Mouse (Mus musculus) cerebral cortex, adult 2 months (tissue): ENCODE data around the gene Fto.

Experiments
- WGBS: fragments of 180-500 bp; shearing (Covaris S2); methylation state at CpG from one replicate; pipeline ENCODE4 v1.1.7; 2018; 5-methylcytosine and 5-hydroxymethylcytosine counted together

The Fto gene

GRCm38 (mm10) chr8:91455591-91455990 lies 142.3 kb downstream of the Fto start:
- WGBS = 92% methylated on average over 5 of the region's 5 CpGs

- WGBS = 75% methylated on average over 1 of the region's 1 CpGs
Measured at GRCm38 (mm10) chr8:91458016-91458415, 144.7 kb downstream of the Fto start.

GRCm38 (mm10) chr8:91460965-91461364 lies 147.6 kb downstream of the Fto start:
- WGBS = 92% methylated on average over 6 of the region's 6 CpGs

GRCm38 (mm10) chr8:91463757-91464156 lies 150.4 kb downstream of the Fto start:
- 88% methylated on average over 2 of the region's 2 CpGs for WGBS

GRCm38 (mm10) chr8:91467463-91467862 lies 154.1 kb downstream of the Fto start:
- 96% methylated on average over 3 of the region's 3 CpGs for WGBS

GRCm38 (mm10) chr8:91467881-91468534 lies 154.7 kb downstream of the Fto start:
- WGBS = 85% methylated on average over 8 of the region's 8 CpGs

- WGBS = 95% methylated on average over 8 of the region's 8 CpGs
Measured at GRCm38 (mm10) chr8:91469441-91469840, 156.1 kb downstream of the Fto start.

GRCm38 (mm10) chr8:91474731-91475279 lies 161.5 kb downstream of the Fto start:
- 52% methylated on average over 6 of the region's 6 CpGs for WGBS

- 88% methylated on average over 5 of the region's 5 CpGs for WGBS
Measured at GRCm38 (mm10) chr8:91476988-91477387, 163.7 kb downstream of the Fto start.

- WGBS = 92% methylated on average over 10 of the region's 10 CpGs
Measured at GRCm38 (mm10) chr8:91477471-91477870, 164.1 kb downstream of the Fto start.

GRCm38 (mm10) chr8:91482511-91482910 lies 169.2 kb downstream of the Fto start:
- WGBS = 76% methylated on average over 9 of the region's 9 CpGs

GRCm38 (mm10) chr8:91486394-91486793 lies 173.1 kb downstream of the Fto start:
- WGBS = 88% methylated on average over 4 of the region's 4 CpGs

- WGBS = 72% methylated on average over 2 of the region's 2 CpGs
Measured at GRCm38 (mm10) chr8:91487456-91487855, 174.1 kb downstream of the Fto start.

GRCm38 (mm10) chr8:91488086-91488783 lies 174.9 kb downstream of the Fto start:
- 74% methylated on average over 13 of the region's 13 CpGs for WGBS

- 93% methylated on average over 10 of the region's 10 CpGs for WGBS
Measured at GRCm38 (mm10) chr8:91488784-91489450, 175.6 kb downstream of the Fto start.

- 56% methylated on average over 5 of the region's 5 CpGs for WGBS
Measured at GRCm38 (mm10) chr8:91490065-91490464, 176.7 kb downstream of the Fto start.

GRCm38 (mm10) chr8:91493373-91493772 lies 180.0 kb downstream of the Fto start:
- 80% methylated on average over 8 of the region's 8 CpGs for WGBS

- 72% methylated on average over 10 of the region's 10 CpGs for WGBS
Measured at GRCm38 (mm10) chr8:91494501-91495259, 181.4 kb downstream of the Fto start.

- WGBS = 87% methylated on average over 2 of the region's 2 CpGs
Measured at GRCm38 (mm10) chr8:91495260-91495601, 181.9 kb downstream of the Fto start.

- WGBS = 85% methylated on average over 7 of the region's 7 CpGs
Measured at GRCm38 (mm10) chr8:91496936-91497335, 183.6 kb downstream of the Fto start.

- 78% methylated on average over 9 of the region's 9 CpGs for WGBS
Measured at GRCm38 (mm10) chr8:91498611-91499010, 185.3 kb downstream of the Fto start.

- 49% methylated on average over 2 of the region's 2 CpGs for WGBS
Measured at GRCm38 (mm10) chr8:91499303-91499702, 186.0 kb downstream of the Fto start.
